Mouse (Mus musculus) embryonic facial prominence, embryonic 12.5 days (tissue): ENCODE data around the gene Cacnb1. TPM values are rescaled to one million over a fixed set of nuclear protein-coding genes. Genes with fewer than 3 reads are reported as not detected.

Experiments
- ATAC-seq: fragments of 200-750 bp; cut with Nextera tagmentation; 2 replicates; pipeline ENCODE4 v1.8.0; 2017; ENCODE audit not compliant: insufficient number of reproducible peaks, insufficient read depth, low FRiP score, low TSS enrichment
- H3K27ac ChIP-seq: fragments of 300-500 bp; sonication (generic); 2 replicates; pipeline ENCODE4 v1.5.1; 2016; ENCODE audit warnings: mild to moderate bottlenecking
- H3K27me3 ChIP-seq: fragments of 300-500 bp; sonication (generic); 2 replicates; pipeline ENCODE4 v1.6.1; 2016; ENCODE audit warnings: mild to moderate bottlenecking, moderate library complexity
- H3K36me3 ChIP-seq: fragments of 300-500 bp; sonication (generic); 2 replicates; pipeline ENCODE4 v1.6.1; 2016; ENCODE audit warnings: mild to moderate bottlenecking
- H3K4me1 ChIP-seq: fragments of 300-500 bp; sonication (generic); 2 replicates; pipeline ENCODE4 v1.6.1; 2016
- H3K4me2 ChIP-seq: fragments of 300-500 bp; sonication (generic); replicated peaks from 2 replicates; pipeline ENCODE4 v1.6.1; 2016; ENCODE audit warnings: mild to moderate bottlenecking, moderate library complexity
- H3K4me3 ChIP-seq: fragments of 300-500 bp; sonication (generic); 2 replicates; pipeline ENCODE4 v1.5.1; 2016; ENCODE audit warnings: mild to moderate bottlenecking
- H3K9ac ChIP-seq: fragments of 300-500 bp; sonication (generic); 2 replicates; pipeline ENCODE4 v1.6.1; 2016; ENCODE audit warnings: mild to moderate bottlenecking, moderate library complexity
- H3K9me3 ChIP-seq: fragments of 300-500 bp; sonication (generic); 2 replicates; pipeline ENCODE4 v1.6.1; 2016; ENCODE audit warnings: mild to moderate bottlenecking, moderate library complexity
- WGBS: fragments of 180-500 bp; shearing (Covaris S2); methylation state at CpG from one replicate; pipeline ENCODE4 v1.1.7; 2016; 5-methylcytosine and 5-hydroxymethylcytosine counted together
- polyA plus RNA-seq: library from polyadenylated mRNA; unstranded; fragments of >200 nt; fragmentation: Nextera tagmentation; extraction: Ambion mirVana; gene quantifications from 2 replicates; pipeline ENCODE4 v1.2.1, GENCODE M21; 2016

Gene Cacnb1
- polyA plus RNA-seq = 14.8 and 16.6 TPM in 2 replicates

DNA sequence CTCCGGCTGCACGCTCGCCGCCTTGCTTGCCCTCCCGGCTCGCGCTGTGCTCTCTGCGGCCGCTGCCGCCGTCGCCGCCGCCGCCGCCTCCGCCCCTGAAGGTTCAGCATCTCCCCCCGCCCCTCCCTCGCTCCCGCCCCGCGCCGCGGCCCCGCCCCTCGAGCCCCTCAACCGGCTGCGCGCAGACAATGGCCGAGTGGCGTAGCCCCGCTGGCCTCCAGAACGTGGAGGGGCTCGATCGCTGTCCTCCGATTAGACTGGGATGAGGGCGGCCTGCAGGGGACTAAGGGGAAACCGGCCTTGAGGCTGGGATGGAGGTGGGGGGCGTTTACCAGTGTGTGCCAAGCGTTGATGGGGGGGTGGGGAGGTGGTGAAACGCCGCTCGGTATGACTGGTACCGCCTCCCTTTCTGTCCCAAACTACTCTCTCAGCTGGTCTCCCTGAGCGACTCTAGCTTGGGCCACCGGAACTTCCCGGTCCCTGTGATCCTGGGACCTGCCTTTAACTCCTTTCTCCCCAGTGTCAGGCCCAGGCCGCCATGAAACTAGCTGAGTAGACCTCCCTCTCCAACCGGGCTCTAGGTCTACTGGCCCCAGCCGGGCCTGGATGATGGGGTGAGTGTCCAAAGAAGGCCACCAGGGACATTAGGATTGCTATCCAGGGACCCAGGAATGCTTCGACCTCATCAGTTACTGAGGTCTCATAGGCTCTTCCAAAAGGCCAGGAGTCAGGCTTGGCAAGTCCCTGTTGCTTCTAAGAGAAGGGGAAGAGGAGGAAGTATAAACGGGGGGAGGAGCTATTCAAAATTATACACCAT lies at the start of gene Cacnb1:
Gene Cacnb1, minus strand, starts transcription at position 480 of the 817 bp plus-strand sequence.
- Histone ChIP-seq H3K27me3 (no peaks in the 10 kb centered on the region), H3K4me1 (peaks cover 51% of the 10 kb centered on the region), H3K27ac (peak within 1 kb of the TSS; percentile 84), H3K9me3 (no peaks in the 10 kb centered on the region), H3K36me3 (peaks cover 7% of the 10 kb centered on the region), H3K4me3 (peak within 1 kb of the TSS; percentile 76), H3K4me2 (peak within 1 kb of the TSS; percentile 85), H3K9ac (peak within 1 kb of the TSS; percentile 86)
- WGBS = 2% methylated on average over 48 of the region's 52 CpGs
- 0 out of 2 replicates have a peak, but pooled peaks have one; percentile 25 for ATAC-seq

DNA sequence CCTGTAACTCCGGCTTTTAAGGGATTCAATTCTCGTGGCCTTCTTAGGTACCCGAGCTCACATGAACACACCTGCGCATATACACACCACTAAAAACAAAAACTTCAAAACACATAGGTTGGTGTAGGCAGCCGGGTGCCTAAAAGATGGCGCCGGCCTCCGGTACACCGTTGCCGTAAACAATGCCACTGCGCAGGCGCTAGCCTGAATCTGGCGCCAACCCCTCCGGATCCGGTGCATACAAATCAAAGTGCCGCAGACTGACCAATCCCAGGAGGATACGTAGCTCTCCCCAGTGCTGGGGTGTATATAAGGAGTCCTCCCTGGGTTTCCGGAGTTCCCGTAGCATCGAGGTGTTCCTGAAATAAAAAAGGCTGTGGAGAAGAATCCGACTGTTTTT lies 44.4 kb upstream of the Cacnb1 start:
- 96% methylated on average over 21 of the region's 21 CpGs for WGBS
- Histone ChIP-seq H3K4me1 (no peaks in the 10 kb centered on the region), H3K4me2 (no peak overlapping the region), H3K36me3 (no peaks in the 10 kb centered on the region), H3K9ac (no peak overlapping the region), H3K4me3 (no peak overlapping the region), H3K27me3 (no peaks in the 10 kb centered on the region), H3K27ac (no peak overlapping the region), H3K9me3 (0 out of 2 replicates have a peak, but pooled peaks cover 3% of the 10 kb centered on the region)
- ATAC-seq = no peak

DNA sequence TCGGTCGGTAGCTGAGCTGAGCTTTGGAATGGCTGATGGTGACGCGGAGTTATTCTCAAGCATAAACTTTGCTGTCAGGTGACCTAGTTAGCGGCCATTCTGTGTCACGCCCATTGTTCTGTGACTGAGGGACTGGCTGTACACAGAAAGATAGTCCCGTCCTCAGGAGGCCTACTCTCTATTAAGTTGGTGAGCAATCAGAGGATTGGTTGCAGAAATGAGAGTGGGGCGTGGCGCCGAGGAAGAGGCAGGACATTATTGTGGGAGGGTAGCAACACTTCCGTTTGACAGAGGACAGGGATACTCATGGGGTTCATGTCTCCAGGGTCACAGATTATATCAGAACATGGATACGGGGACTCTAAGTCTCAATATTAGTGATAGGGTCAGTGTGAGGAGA lies 43.4 kb upstream of the Cacnb1 start:
- no peak overlapping the region for H3K9ac ChIP-seq
- H3K27me3 ChIP-seq = no peaks in the 10 kb centered on the region
- WGBS = 91% methylated on average over 12 of the region's 12 CpGs
- no peak for ATAC-seq
- H3K27ac ChIP-seq = no peak overlapping the region
- no peaks in the 10 kb centered on the region for H3K4me1 ChIP-seq
- H3K9me3 ChIP-seq = 0 out of 2 replicates have a peak, but pooled peaks cover 3% of the 10 kb centered on the region
- H3K4me2 ChIP-seq = no peak overlapping the region
- no peak overlapping the region for H3K4me3 ChIP-seq
- H3K36me3 ChIP-seq = no peaks in the 10 kb centered on the region

DNA sequence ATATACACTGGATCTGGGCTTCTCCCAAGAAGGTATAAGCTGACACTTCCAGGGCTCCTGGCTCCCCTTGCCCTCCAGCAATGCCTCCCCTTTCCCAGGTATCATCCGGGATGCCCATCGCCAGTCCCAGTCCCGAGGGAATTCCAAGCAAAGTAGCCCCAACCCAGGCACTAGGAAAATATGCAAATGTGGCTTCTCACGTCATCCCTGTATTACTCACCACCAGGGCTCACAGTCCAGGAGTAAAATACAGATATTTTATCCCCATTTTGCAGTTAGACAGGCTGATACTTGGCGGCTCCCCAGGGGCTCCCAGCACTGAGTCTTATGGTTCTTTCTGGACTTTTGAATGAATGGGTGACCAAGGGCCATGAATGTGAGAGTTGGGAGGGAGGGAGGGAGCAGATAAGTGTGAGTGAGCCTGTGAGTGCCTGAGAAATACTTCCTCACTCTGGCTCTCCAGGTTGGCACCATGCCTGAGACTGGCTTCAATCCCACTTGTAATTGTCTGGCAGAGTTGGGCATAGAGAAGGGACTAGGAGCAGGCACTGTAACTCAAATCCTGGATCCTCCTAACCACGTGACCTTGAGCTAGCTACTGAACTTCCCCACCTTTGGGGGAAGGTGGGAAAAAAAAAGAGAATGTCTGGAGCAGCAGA lies 39.2 kb upstream of the Cacnb1 start:
- H3K9me3 ChIP-seq = no peaks in the 10 kb centered on the region
- H3K4me1 ChIP-seq = no peaks in the 10 kb centered on the region
- no peaks in the 10 kb centered on the region for H3K27me3 ChIP-seq
- 62% methylated on average over 6 of the region's 6 CpGs for WGBS
- no peak overlapping the region for H3K4me2 ChIP-seq
- H3K27ac ChIP-seq = no peak overlapping the region
- ATAC-seq = no peak
- H3K9ac ChIP-seq = no peak overlapping the region
- H3K36me3 ChIP-seq = no peaks in the 10 kb centered on the region
- H3K4me3 ChIP-seq = no peak overlapping the region

DNA sequence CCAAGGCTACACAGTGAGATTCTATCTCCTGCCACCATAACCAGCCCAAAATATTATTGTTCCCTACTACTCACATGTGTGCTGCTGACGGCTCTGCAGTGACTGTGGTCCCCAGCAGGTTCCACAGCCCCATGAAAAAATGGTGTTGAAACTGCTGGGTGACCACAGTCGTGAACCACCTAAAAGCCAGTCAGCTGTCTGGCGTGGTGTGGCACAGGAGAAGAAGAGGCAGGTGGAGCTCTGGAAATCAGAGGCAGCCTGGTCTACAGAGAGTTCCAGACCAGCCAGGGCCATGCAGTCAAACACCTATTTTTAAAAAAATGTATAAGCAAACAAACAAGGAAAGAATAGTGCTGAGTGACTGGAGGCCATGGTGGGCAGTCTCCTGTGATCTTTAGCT lies 38.6 kb upstream of the Cacnb1 start:
- H3K9me3 ChIP-seq = no peaks in the 10 kb centered on the region
- H3K4me2 ChIP-seq = no peak overlapping the region
- H3K9ac ChIP-seq = no peak overlapping the region
- H3K36me3 ChIP-seq = no peaks in the 10 kb centered on the region
- no peak for ATAC-seq
- no peak overlapping the region for H3K27ac ChIP-seq
- WGBS = 71% methylated on average over 3 of the region's 3 CpGs
- H3K27me3 ChIP-seq = no peaks in the 10 kb centered on the region
- no peak overlapping the region for H3K4me3 ChIP-seq
- no peaks in the 10 kb centered on the region for H3K4me1 ChIP-seq

DNA sequence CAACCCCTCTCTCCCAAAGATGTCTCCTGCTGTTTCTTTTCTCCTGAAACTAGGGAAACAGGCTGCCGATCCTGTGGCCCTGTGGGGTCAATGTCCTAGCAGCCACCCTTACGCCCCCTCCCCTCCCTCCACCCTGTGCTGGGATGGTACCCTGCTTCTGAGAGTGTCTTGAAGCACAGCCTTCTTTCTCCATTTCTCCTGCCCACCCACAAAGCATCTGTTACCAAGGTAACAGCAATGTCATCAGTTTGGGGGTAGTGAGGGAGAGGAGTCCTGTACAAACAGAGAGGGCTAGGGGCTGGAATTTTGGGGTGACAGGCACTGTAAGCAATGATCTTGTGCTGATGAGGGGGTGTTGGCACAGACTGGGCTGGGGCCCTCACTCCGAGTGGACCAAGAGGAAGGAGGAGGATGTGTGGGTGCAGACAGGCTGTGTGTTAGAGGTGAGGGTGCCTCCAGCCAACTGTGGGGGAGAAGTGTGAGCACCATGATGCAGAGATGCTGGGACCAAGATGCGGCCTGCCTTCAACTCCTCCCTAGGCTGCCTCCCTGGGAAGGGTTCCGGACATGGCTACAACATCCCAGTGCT lies 37.4 kb upstream of the Cacnb1 start:
- WGBS = 75% methylated on average over 5 of the region's 5 CpGs

DNA sequence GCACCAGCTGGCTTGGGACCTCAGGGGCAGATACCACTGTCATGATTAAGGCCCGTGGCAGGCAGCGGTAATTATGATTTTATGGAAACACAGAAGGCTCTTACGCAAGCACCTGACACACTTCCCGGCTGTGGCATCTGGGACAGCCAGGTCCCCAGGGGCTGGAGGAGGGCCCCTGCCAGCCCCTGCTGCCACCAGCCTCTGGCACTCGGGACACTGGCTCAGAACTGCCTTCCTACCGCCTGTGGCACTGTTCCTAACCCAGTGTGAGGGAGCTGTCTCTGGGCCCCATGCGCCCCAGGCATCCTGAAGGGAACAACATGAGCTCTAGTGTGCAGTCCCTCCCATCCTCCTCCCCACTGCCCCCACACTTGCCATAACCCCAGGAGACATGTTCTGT lies 36.8 kb upstream of the Cacnb1 start:
- H3K9me3 ChIP-seq = no peaks in the 10 kb centered on the region
- H3K36me3 ChIP-seq = no peaks in the 10 kb centered on the region
- 70% methylated on average over 7 of the region's 7 CpGs for WGBS
- no peak overlapping the region for H3K4me2 ChIP-seq
- H3K9ac ChIP-seq = no peak overlapping the region
- ATAC-seq = no peak
- H3K4me1 ChIP-seq = no peaks in the 10 kb centered on the region
- H3K4me3 ChIP-seq = no peak overlapping the region
- H3K27me3 ChIP-seq = peaks cover 10% of the 10 kb centered on the region
- no peak overlapping the region for H3K27ac ChIP-seq

More for the DNA sequence above, 37.4 kb upstream of the Cacnb1 start:
- Histone ChIP-seq H3K36me3 (no peaks in the 10 kb centered on the region), H3K4me3 (no peak overlapping the region), H3K9me3 (no peaks in the 10 kb centered on the region), H3K4me2 (no peak overlapping the region), H3K9ac (no peak overlapping the region), H3K27me3 (peaks cover 8% of the 10 kb centered on the region), H3K4me1 (no peaks in the 10 kb centered on the region), H3K27ac (no peak overlapping the region)
- ATAC-seq = no peak

DNA sequence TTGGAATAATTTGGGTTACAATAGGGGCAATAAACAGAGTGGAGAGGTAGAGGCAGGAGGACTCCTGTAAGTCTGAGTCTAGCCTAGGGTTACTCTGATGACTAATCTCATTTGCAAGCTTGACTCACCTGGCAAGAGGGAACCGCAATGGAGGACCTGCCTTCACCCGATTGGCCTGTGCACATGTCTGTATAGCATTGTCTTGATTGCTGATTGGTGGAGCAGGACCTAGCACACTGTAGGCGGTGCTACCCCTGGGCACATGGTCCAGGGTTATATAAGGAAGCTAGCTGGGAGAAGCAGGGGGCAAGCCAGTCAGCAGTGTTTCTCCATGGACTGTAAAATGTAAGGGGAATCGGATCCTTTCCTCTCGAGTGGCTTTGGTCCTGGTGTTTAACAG lies 35.2 kb upstream of the Cacnb1 start:
- 80% methylated on average over 5 of the region's 5 CpGs for WGBS
- peaks cover 17% of the 10 kb centered on the region for H3K27me3 ChIP-seq
- no peaks in the 10 kb centered on the region for H3K36me3 ChIP-seq
- H3K27ac ChIP-seq = no peak overlapping the region
- H3K4me3 ChIP-seq = no peak overlapping the region
- H3K4me2 ChIP-seq = no peak overlapping the region
- H3K9ac ChIP-seq = no peak overlapping the region
- no peaks in the 10 kb centered on the region for H3K4me1 ChIP-seq
- no peaks in the 10 kb centered on the region for H3K9me3 ChIP-seq
- ATAC-seq = no peak

DNA sequence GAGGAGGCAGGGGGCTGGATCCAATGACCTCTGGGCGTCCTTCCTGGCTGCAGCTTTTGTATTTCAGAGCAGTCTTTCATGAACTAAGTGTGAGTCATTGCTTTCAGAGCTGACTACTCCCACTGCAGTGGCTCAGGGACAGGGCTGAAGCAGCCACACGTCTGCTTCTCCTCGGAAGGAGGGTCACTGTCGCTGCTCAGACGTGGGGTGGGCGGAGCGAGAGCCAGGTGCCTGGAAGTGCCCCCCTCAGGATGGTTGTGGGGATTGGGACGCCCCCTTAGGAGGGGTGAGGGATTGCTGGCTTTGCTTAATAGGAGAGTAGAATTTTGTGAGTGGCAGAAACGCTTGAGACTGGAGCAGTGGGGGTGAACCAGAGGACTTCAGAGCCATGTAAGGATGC lies 34.6 kb upstream of the Cacnb1 start:
- H3K27me3 ChIP-seq = peaks cover 23% of the 10 kb centered on the region
- H3K4me3 ChIP-seq = no peak overlapping the region
- no peak overlapping the region for H3K9ac ChIP-seq
- H3K36me3 ChIP-seq = no peaks in the 10 kb centered on the region
- no peak overlapping the region for H3K4me2 ChIP-seq
- H3K27ac ChIP-seq = no peak overlapping the region
- 30% methylated on average over 9 of the region's 9 CpGs for WGBS
- H3K9me3 ChIP-seq = no peaks in the 10 kb centered on the region
- ATAC-seq = no peak
- peaks cover 5% of the 10 kb centered on the region for H3K4me1 ChIP-seq

DNA sequence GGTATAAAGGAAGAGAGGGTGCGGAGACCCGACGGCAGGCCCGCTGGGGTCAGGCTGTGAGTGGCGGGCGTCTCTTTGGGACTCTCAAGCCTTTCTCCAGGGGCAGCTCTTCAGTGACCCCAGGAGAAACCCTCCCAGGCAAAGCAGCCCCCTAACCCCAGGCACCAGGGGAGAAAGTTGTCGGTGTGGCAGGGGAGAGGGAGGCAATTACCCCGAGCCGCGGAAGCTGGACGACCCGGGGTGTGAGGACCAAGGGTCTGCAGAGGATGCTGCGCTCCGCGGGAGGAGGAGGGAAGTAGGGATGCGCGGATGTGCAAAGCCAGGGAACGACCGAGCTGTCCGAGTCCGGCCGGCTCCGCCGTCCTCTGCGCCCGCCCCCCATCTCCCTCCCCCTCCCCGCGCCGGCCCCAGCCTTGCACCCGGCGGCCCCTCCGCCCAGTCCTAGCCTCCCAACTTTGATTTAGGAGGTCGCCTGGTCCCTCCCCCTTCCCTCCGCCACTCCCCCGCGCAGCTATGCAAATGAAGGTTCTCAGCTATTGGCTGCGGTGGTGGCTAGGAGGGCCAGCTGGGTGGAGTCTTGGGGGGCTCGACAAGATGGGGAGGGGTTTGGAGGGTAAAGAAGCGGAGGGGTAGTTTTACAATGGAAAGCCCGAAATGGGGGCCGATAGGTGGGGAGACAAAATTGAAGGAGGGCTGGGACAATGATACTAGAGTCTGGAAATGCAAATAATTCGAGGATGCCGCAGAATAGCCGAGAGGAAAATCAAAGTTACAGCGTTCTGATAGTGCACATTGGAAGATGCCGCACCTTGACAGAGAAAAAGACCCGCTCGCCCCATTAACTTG lies 30.4 kb upstream of the Cacnb1 start, which contains the start of gene Stac2:
Gene Stac2, minus strand, starts transcription at position 474 of the 846 bp plus-strand sequence.
- H3K4me2 ChIP-seq = peak within 1 kb of the TSS; percentile 76
- H3K4me3 ChIP-seq = peak within 1 kb of the TSS; percentile 44
- peak within 1 kb of the TSS; percentile 25 for H3K9ac ChIP-seq
- H3K4me1 ChIP-seq = peaks cover 21% of the 10 kb centered on the region
- WGBS = 3% methylated on average over 43 of the region's 48 CpGs
- no peaks in the 10 kb centered on the region for H3K36me3 ChIP-seq
- peak; percentile 86 for ATAC-seq
- H3K27ac ChIP-seq = no peak within 1 kb of the TSS
- peaks cover 64% of the 10 kb centered on the region for H3K27me3 ChIP-seq
- no peaks in the 10 kb centered on the region for H3K9me3 ChIP-seq
